Mouse (Mus musculus) hindbrain, embryonic 14.5 days (tissue): ENCODE data around the gene Spata3. TPM values are rescaled to one million over a fixed set of nuclear protein-coding genes. Genes with fewer than 3 reads are reported as not detected.

Source experiments
- ATAC-seq: fragments of 200-750 bp; cut with Nextera tagmentation; 2 replicates; pipeline ENCODE4 v1.8.0; 2017; ENCODE audit warnings: moderate number of reproducible peaks, mild to moderate bottlenecking, moderate TSS enrichment, moderate library complexity; ENCODE audit not compliant: low FRiP score
- DNase-seq: peaks from one replicate; pipeline ENCODE4 v3.0.0-alpha.2; 2015; ENCODE audit warnings: low spot score
- H3K27ac ChIP-seq: fragments of 300-500 bp; sonication (generic); 2 replicates; pipeline ENCODE4 v1.5.1; 2014; ENCODE audit warnings: mild to moderate bottlenecking, moderate library complexity
- H3K27me3 ChIP-seq: fragments of 300-500 bp; sonication (generic); 2 replicates; pipeline ENCODE4 v1.6.1; 2014; ENCODE audit warnings: mild to moderate bottlenecking, low read length, mixed read lengths; ENCODE audit not compliant: control insufficient read depth, insufficient read depth
- H3K36me3 ChIP-seq: fragments of 300-500 bp; sonication (generic); replicated peaks from 2 replicates; pipeline ENCODE4 v1.6.1; 2014; ENCODE audit not compliant: control insufficient read depth, insufficient read depth
- H3K4me1 ChIP-seq: fragments of 300-500 bp; sonication (generic); replicated peaks from 2 replicates; pipeline ENCODE4 v1.6.1; 2014; ENCODE audit warnings: antibody characterized with exemption, low read length, mixed read lengths; ENCODE audit not compliant: control insufficient read depth, insufficient read depth
- H3K4me2 ChIP-seq: fragments of 300-500 bp; sonication (generic); replicated peaks from 2 replicates; pipeline ENCODE4 v1.6.1; 2014; ENCODE audit warnings: mild to moderate bottlenecking, moderate library complexity
- H3K4me3 ChIP-seq: fragments of 300-500 bp; sonication (generic); replicated peaks from 2 replicates; pipeline ENCODE4 v1.5.1; 2014; ENCODE audit warnings: mild to moderate bottlenecking, low read length
- H3K9ac ChIP-seq: fragments of 300-500 bp; sonication (generic); 2 replicates; pipeline ENCODE4 v1.6.1; 2014
- H3K9me3 ChIP-seq: fragments of 300-500 bp; sonication (generic); 2 replicates; pipeline ENCODE4 v1.6.1; 2016; ENCODE audit warnings: low read length; ENCODE audit not compliant: control insufficient read depth
- WGBS: fragments of 180-500 bp; shearing (Covaris S2); extraction: QIAGEN DNeasy Blood & Tissue Kit; methylation state at CpG from one replicate; pipeline ENCODE4 v1.1.7; 2014; 5-methylcytosine and 5-hydroxymethylcytosine counted together
- polyA plus RNA-seq: library from polyadenylated mRNA; unstranded; fragments of >200 nt; fragmentation: Nextera tagmentation; extraction: Ambion mirVana; gene quantifications from 2 replicates; pipeline ENCODE4 v1.2.1, GENCODE M21; 2014

Spata3 gene
- polyA plus RNA-seq, result 0.31 TPM in 2 replicates

DNA sequence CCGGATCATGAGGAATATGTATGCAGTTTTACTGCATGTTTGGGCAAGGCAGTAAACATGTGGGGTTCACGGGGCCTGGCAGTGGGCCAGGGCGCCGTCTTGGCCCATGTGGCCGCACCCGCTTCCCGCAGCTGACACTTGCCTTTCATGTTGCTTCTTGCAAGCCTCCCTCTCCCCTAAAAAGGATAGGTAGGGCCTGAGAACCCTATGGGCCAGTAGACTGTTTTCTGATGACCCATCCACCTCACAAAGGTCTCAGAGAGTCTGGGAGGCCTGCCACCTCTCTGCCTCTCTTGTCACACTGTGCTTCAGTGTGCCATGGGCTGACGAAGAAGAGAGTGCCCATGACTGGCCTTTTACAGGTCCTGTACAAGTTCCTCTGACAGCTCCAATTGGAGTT, at the start of gene Spata3:
TSS of gene Spata3 (plus strand) at position 301 of the 400 bp plus-strand sequence.
- Histone ChIP-seq H3K9me3 (no peaks in the 10 kb centered on the region), H3K9ac (no peak within 1 kb of the TSS), H3K36me3 (no peaks in the 10 kb centered on the region), H3K27ac (no peak within 1 kb of the TSS), H3K27me3 (peaks cover 17% of the 10 kb centered on the region), H3K4me1 (no peaks in the 10 kb centered on the region; the same call in 1 of the 2 replicates), H3K4me3 (no peak within 1 kb of the TSS), H3K4me2 (no peak within 1 kb of the TSS)
- no peak for ATAC-seq
- WGBS, result 92% methylated on average over 8 of the region's 8 CpGs
- no peak for DNase-seq

DNA sequence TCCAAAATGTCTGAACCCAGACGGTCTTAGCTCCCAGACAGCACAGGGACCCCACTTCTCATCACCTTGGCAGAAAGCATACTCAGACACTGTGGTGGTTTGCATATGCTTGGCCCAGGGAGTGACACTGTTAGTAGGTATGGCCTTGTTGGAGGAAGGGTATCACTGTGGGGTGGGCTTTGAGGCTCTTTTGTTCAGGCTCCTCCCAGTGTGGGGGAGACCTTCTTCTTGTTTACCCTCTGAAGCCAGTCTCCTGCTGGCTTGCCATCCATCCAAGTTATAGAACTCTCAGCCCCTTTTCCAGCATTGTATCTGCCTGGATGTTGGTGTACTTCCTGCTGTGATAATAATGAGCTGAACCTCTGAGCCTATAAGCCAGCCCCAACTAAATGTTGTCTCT, 47.5 kb upstream of the Spata3 start:
- Histone ChIP-seq H3K9ac (no peak overlapping the region), H3K4me3 (no peak overlapping the region), H3K36me3 (no peaks in the 10 kb centered on the region), H3K4me2 (no peak overlapping the region), H3K27ac (peak overlapping the region; percentile 58), H3K27me3 (no peaks in the 10 kb centered on the region), H3K4me1 (no peaks in the 10 kb centered on the region), H3K9me3 (no peaks in the 10 kb centered on the region)
- no peak for DNase-seq
- peak; percentile 58; the same call in 1 of the 2 replicates for ATAC-seq
- WGBS, result 94% methylated on average over 1 of the region's 1 CpGs

DNA sequence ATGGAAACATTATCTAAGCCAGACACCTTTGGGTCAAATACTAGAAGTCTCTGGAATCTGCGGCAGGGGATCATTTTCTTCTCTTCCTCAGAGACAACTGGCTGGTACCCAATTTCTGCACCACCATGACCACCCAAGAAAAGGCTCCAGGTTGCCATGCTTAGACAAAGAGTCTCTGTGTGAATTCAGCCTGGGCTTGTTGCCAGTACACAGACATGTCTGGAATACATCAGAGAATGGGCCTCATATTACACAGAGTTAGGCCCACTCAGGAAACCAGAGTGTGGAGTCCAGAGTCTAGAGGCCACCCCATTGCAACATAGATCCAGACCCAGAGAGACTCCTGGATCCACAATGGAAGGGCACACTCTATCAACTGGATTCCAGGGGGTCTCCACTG, 47.1 kb upstream of the Spata3 start:
- H3K27ac ChIP-seq, result peak overlapping the region; percentile 58
- peak; percentile 74 for DNase-seq
- 63% methylated on average over 1 of the region's 1 CpGs for WGBS

DNA sequence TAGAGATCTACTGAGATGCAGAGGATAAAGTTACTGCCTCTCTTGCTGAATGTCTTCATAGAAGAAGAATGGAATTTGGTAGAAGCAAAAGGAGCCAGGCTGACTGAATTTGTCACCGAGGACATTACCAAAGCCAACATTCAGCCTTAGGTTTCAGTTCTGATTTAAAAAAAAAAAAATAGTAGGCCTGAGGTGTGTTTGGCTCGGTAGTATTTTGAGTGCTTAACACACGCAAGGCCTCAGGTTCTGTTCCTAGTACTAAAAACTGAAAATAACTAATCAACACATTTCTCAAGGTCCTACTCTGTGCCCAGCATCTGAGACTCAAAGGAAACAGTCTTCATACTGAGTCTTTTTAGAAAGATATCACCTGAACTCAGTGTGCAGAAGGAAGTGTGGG, 45.5 kb upstream of the Spata3 start:
- Histone ChIP-seq H3K4me1 (no peaks in the 10 kb centered on the region), H3K9me3 (no peaks in the 10 kb centered on the region), H3K36me3 (no peaks in the 10 kb centered on the region), H3K27me3 (no peaks in the 10 kb centered on the region), H3K4me2 (no peak overlapping the region), H3K4me3 (no peak overlapping the region), H3K27ac (no peak overlapping the region), H3K9ac (no peak overlapping the region)
- 92% methylated on average over 3 of the region's 3 CpGs for WGBS
- ATAC-seq (no peak), DNase-seq (no peak)

More for the DNA sequence above, 47.1 kb upstream of the Spata3 start:
- peak; percentile 80; the same call in 1 of the 2 replicates for ATAC-seq
- Histone ChIP-seq H3K4me1 (no peaks in the 10 kb centered on the region), H3K36me3 (no peaks in the 10 kb centered on the region), H3K9me3 (no peaks in the 10 kb centered on the region), H3K27me3 (no peaks in the 10 kb centered on the region), H3K4me2 (no peak overlapping the region), H3K4me3 (no peak overlapping the region), H3K9ac (no peak overlapping the region)

DNA sequence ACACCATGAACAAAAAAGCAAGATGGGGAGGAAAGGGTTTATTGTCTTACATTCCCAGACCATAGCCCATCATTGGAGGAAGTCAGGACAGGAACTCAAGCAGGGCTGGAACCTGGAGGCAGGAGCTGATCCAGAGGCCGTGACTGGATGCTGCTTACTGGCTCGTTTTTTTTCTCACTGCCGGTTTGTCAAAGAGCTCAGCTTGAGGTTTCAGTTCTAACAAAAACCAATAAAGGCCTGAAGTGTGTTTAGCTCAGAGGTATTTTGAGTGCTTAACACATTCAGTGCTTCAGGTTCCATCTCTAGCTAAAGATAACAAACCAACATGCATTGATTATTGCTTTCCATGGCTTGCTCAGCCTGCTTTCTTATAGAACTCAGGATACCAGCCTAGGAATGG, 44.3 kb upstream of the Spata3 start:
- H3K9ac ChIP-seq, result no peak overlapping the region
- H3K27me3 ChIP-seq, result no peaks in the 10 kb centered on the region
- WGBS, result 69% methylated on average over 3 of the region's 3 CpGs
- ATAC-seq (no peak), DNase-seq (no peak)
- no peak overlapping the region for H3K4me3 ChIP-seq
- H3K9me3 ChIP-seq, result no peaks in the 10 kb centered on the region
- H3K27ac ChIP-seq, result no peak overlapping the region
- H3K36me3 ChIP-seq, result no peaks in the 10 kb centered on the region
- no peak overlapping the region for H3K4me2 ChIP-seq
- H3K4me1 ChIP-seq, result no peaks in the 10 kb centered on the region

DNA sequence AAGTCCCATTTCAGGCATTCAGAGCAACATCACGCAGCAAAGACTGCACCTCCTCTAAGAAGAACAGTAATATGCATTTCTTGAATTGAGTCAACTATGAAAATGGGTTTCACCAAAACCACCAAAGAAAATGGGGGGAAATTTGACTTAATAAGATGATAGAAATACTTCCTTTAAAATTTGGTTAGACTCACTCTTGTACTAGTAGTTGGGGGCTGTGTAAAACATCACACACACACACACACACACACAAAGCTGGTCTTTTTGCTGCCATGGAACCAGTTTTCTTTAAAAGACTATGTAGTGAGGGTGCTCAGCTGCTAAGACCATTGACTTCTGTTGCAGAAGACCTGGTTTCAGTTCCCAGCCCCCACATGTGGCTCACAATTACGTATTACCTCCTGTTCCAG, 43.1 kb upstream of the Spata3 start:
- H3K4me2 ChIP-seq, result no peak overlapping the region
- H3K27ac ChIP-seq, result no peak overlapping the region
- H3K9ac ChIP-seq, result no peak overlapping the region
- no peaks in the 10 kb centered on the region for H3K36me3 ChIP-seq
- no peak for ATAC-seq
- DNase-seq, result no peak
- H3K4me1 ChIP-seq, result no peaks in the 10 kb centered on the region
- no peak overlapping the region for H3K4me3 ChIP-seq
- WGBS, result 93% methylated on average over 2 of the region's 2 CpGs
- no peaks in the 10 kb centered on the region for H3K27me3 ChIP-seq
- no peaks in the 10 kb centered on the region for H3K9me3 ChIP-seq

- H3K9me3 ChIP-seq, result no peaks in the 10 kb centered on the region
- H3K4me1 ChIP-seq, result 0 out of 2 replicates have a peak, but pooled peaks cover 3% of the 10 kb centered on the region
- H3K9ac ChIP-seq, result no peak overlapping the region
- 89% methylated on average over 3 of the region's 3 CpGs for WGBS
- ATAC-seq (no peak), DNase-seq (no peak)
- H3K4me3 ChIP-seq, result no peak overlapping the region
- H3K27ac ChIP-seq, result no peak overlapping the region
- no peak overlapping the region for H3K4me2 ChIP-seq
- H3K36me3 ChIP-seq, result no peaks in the 10 kb centered on the region
- H3K27me3 ChIP-seq, result no peaks in the 10 kb centered on the region
Measured at GRCm38 (mm10) chr1:85977709-85978108, 38.9 kb upstream of the Spata3 start.

GRCm38 (mm10) chr1:85981738-85982357, 34.8 kb upstream of the Spata3 start:
- DNase-seq (no peak), ATAC-seq (no peak)
- WGBS, result 71% methylated on average over 7 of the region's 7 CpGs
- no peak overlapping the region for H3K4me3 ChIP-seq
- no peak overlapping the region for H3K27ac ChIP-seq
- no peaks in the 10 kb centered on the region for H3K9me3 ChIP-seq
- H3K4me1 ChIP-seq, result 0 out of 2 replicates have a peak, but pooled peaks cover 3% of the 10 kb centered on the region
- H3K4me2 ChIP-seq, result no peak overlapping the region
- H3K27me3 ChIP-seq, result no peaks in the 10 kb centered on the region
- no peak overlapping the region for H3K9ac ChIP-seq
- no peaks in the 10 kb centered on the region for H3K36me3 ChIP-seq

- Histone ChIP-seq H3K36me3 (no peaks in the 10 kb centered on the region), H3K4me3 (no peak overlapping the region), H3K4me2 (no peak overlapping the region), H3K9me3 (no peaks in the 10 kb centered on the region), H3K27ac (no peak overlapping the region), H3K9ac (no peak overlapping the region), H3K27me3 (no peaks in the 10 kb centered on the region), H3K4me1 (0 out of 2 replicates have a peak, but pooled peaks cover 3% of the 10 kb centered on the region)
- ATAC-seq (no peak), DNase-seq (no peak)
- 88% methylated on average over 3 of the region's 3 CpGs for WGBS
Measured at GRCm38 (mm10) chr1:85985784-85986183, 30.8 kb upstream of the Spata3 start.

GRCm38 (mm10) chr1:85988351-85988750, 28.3 kb upstream of the Spata3 start:
- 85% methylated on average over 4 of the region's 4 CpGs for WGBS
- no peak overlapping the region for H3K27ac ChIP-seq
- H3K27me3 ChIP-seq, result no peaks in the 10 kb centered on the region
- H3K36me3 ChIP-seq, result no peaks in the 10 kb centered on the region
- H3K9me3 ChIP-seq, result no peaks in the 10 kb centered on the region
- H3K4me2 ChIP-seq, result no peak overlapping the region
- no peaks in the 10 kb centered on the region for H3K4me1 ChIP-seq
- H3K9ac ChIP-seq, result no peak overlapping the region
- no peak for ATAC-seq
- DNase-seq, result no peak
- H3K4me3 ChIP-seq, result no peak overlapping the region
